Mouse (Mus musculus) macrophage (primary cell): Measurements from ENCODE around the gene Gabra5. TPM values are rescaled to one million over a fixed set of nuclear protein-coding genes. Genes with fewer than 3 reads are reported as not detected.

Source experiments
- polyA plus RNA-seq: library from polyadenylated mRNA; stranded (reverse); fragments of 250-400 nt; gene quantifications from 3 replicates; pipeline ENCODE4 v1.2.4, GENCODE M21; 2018; ENCODE audit warnings: inconsistent platforms

Gabra5 gene
- polyA plus RNA-seq, 1 experiment from 2014 or later, result not detected

Other genes with a start within 250 kb of the Gabra5 start
- gene Gabrg3, start 122.9 kb downstream of the Gabra5 start, polyA plus RNA-seq, result not detected in 3 replicates
- gene Gabrb3, start 90.4 kb downstream of the Gabra5 start, polyA plus RNA-seq, result not detected in 3 replicates